Mouse (Mus musculus): ENCODE measurements at regions not wholly inside any gene's neighbourhood (a gene's known extent, or its start where the extent isn't known, plus 50 kb on each side); places are given as distances from the start of the nearest gene placed in this dataset.

DNA sequence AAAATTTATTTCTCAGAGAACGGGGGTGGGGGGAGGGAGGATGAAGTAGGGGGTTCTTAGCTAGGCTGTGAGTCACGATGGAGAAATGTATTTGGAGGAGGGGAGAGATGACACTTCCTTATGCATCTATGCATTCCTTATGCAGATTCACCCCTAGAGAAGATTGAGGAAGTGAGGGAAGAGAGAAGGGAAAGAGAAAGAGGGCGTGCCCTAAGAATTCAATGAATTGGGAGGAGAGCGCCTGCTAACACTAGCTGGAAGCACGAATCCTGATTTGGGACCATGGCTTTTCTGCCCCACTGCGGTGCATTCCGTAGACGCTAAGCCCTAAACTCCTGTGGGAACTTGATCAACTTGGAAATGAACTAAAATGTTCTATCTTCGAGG is 56.1 kb downstream of the Foxi3 start:
- DNase-seq (ENCODE audit: low read depth, low spot score) = no peak

- DNase-seq (ENCODE audit: low read depth, low spot score) = no peak
These were observed 56.6 kb downstream of the Foxi3 start for GRCm38 (mm10) chr6:71012823-71013461.

DNA sequence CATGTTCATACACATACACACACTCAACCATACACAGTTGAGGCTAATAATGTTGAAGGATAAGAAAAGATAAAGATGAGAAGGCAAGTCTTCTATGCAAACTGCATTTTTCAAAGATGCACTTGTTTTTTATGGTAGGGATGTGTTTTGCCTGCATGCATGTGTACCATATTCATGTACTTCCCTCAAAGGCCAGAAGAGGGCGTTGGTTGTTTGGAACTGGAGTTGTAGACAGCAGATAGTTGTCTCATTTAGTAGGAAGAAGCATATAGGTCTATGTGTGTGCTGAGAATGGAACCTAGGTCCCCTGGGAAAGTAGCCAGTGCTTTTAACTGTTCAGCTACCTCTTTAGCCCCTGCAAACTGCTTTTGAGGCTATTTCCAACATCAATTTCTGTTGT is 60.1 kb downstream of the Foxi3 start:
- DNase-seq (ENCODE audit: low read depth, low spot score) = no peak

- no peak for DNase-seq (ENCODE audit: low read depth, low spot score)
These were observed 65.0 kb downstream of the Foxi3 start for GRCm38 (mm10) chr6:71021353-71021752.

DNA sequence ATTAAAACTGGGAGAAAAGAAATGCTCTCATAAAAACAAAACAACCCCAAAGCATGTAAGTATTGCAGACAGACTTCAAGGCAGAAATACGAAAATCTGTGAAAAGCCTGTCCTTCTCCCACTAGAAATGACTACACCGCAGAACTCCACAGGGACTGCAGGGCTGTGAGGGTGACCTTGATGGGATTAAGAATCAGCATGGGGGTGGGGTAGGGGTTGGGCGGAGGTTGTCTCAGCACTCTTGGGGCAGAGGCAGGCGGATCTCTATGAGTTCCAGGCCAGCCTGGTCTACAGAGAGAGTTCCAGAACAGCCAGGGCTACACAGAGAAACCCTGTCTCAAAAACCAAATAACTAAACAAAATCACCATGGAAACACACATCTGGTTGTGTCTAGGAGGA is 69.1 kb downstream of the Foxi3 start:
- DNase-seq (ENCODE audit: low read depth, low spot score) = no peak

DNA sequence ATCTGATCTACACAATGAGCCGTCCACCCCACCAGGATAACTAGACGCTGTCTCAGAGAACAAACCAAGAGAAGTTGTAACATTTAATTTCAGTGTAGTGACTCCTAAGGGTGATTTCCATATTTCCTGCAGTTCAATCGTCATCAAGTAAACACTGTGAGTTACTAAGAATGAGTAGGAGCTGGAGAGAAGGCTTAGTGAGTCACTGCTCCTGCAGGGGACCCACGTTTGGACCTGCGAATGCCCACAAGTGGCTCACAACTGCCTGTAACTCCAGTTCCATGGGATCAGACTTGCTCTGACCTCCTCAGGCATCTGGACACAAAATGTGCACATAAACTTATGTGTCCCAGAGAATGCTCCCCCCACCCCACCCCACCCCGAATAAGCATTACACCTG is 73.3 kb downstream of the Foxi3 start:
- no peak for DNase-seq (ENCODE audit: low read depth, low spot score)

GRCm38 (mm10) chr6:71030541-71030940 is 74.2 kb downstream of the Foxi3 start:
- no peak for DNase-seq (ENCODE audit: low read depth, low spot score)

- no peak for DNase-seq (ENCODE audit: low read depth, low spot score)
These were observed 87.9 kb downstream of the Foxi3 start for GRCm38 (mm10) chr6:71044241-71044640.

DNA sequence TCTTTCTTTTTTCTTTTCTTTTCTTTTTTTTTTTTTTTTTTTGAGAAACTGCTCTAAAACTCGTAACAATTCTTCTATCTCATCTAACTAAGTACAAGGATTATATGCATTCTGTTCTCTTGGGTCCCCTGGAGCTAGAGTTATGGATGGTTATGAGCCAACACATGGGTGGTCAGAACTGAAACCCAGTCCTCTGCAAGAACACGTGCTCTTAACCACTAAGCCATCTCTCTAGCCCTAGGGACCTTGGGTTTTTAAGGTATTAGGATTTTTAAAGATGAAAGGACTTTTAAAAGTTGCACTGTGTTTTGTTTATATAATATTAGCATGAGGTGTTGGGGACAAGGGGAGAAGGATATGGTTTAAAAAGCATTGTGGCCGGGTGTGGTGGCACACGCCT is 88.9 kb downstream of the Foxi3 start:
- DNase-seq (ENCODE audit: low read depth, low spot score) = no peak

- DNase-seq (ENCODE audit: low read depth, low spot score) = no peak
These were observed 92.1 kb downstream of the Foxi3 start for GRCm38 (mm10) chr6:71048199-71049094.

DNA sequence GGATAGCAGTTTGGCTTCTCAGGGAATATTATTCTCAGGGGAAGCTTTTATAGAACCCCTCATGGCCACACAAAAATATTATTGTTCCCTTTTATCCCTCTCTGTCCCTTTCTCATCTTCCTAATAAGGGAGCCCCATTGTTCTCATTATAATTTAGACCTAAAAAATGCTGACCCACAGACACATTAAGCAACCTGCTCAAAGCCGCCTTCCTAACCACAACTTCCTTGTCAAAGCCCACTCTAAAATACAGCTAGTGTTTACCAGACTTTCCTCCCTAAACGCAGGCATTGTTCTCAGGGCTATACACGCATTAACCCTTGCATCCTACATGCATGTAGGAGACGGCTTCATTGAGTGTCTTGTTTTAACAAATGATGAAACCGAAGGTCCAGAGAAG is 93.9 kb downstream of the Foxi3 start:
- DNase-seq (ENCODE audit: low read depth, low spot score) = no peak

DNA sequence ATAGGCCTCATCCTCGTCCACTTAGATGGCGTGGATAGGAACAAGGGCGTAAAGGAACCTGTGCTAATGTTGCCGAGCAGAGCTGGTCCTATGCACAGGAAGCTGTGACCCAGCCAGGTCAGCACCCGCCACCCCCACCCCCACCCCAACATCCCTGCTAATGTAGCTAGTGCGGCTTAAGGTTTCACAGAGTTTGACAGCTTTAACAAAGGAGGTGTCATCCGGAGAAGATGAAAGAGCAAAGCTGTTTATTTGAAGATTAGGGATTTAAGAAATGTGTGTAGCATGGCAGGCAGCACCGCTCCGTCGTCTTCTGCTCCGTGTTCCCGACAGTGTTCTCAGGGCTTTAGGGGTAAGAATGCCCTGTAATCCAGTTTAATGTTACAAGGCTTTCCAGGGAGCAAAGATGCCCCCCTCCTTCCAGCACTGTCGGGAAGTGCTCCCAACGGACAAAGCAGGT is 93.5 kb downstream of the Thnsl2 start:
- no peak for DNase-seq (ENCODE audit: low read depth, low spot score)

GRCm38 (mm10) chr6:71057209-71057858 is 86.9 kb downstream of the Thnsl2 start:
- DNase-seq (ENCODE audit: low read depth, low spot score) = no peak

- DNase-seq (ENCODE audit: low read depth, low spot score) = peak; percentile 10
These were observed 84.1 kb downstream of the Thnsl2 start for GRCm38 (mm10) chr6:71060116-71060515.

- DNase-seq (ENCODE audit: low read depth, low spot score) = no peak
These were observed 81.3 kb downstream of the Thnsl2 start for GRCm38 (mm10) chr6:71062980-71063379.

DNA sequence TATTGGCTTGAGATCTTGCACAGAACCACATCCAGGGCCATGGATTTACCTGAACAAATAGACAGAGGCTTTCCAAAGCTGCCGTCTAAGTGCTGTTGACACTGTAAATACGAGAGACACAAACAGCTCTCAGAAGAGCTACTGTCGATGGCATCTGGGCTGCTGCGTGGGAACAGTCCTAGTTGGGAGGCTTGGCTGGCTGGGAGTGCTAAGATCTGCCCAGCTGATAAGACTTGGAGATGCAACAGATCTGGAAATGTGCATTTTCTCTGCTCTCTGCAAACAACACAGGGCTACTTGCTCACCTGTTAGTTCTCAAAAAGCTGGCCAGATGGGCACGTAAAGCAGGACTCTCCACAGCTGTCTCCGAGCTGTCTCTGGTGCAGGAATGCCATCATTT is 78.8 kb downstream of the Thnsl2 start:
- no peak for DNase-seq (ENCODE audit: low read depth, low spot score)

DNA sequence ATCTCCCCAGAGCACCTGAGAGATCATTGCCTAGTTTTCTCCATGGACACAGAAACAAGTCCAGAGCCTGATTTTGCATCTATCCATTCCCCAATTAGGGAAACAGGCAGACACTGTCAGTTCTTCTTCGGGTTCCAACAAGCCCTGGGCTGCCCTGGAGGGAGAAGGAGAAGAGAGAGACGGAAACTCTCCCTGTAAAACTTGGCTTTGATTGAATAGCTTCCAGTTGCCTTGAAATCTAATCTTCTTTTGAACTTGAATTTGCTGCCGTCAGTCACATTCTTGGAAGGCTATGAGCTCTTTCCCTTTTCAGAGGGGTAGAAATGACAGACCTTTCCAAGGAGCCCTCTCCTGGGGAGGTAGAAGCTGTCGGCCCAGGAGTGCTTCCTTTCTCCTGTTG is 75.0 kb downstream of the Thnsl2 start:
- no peak for DNase-seq (ENCODE audit: low read depth, low spot score)

GRCm38 (mm10) chr6:71074789-71075191 is 69.4 kb downstream of the Thnsl2 start:
- DNase-seq (ENCODE audit: low read depth, low spot score) = no peak

Measured in skeletal muscle tissue, adult 2 months (tissue).